In genomic region chr8:84637946-84638554, GRCm38 (mm10) we compare ENCODE assay signal across 8 mouse cellular contexts. TPM values are rescaled to one million over a fixed set of nuclear protein-coding genes. Genes with fewer than 3 reads are reported as not detected.
DNase-seq lines count a peak whose midpoint lies in the region; ATAC-seq and TF ChIP-seq lines count a peak whose summit lies in the region.

No protein-coding gene starts in this region.

- H3K9me3 ChIP-seq in heart, embryonic 14.5 days (ENCODE audit: control insufficient read depth, low read length) = no peaks in the 10 kb centered on the region
- no peaks in the 10 kb centered on the region for H3K9me3 ChIP-seq in midbrain, postnatal 0 days (ENCODE audit: low read length)

- DNase-seq in heart, adult 9 months (ENCODE audit: low spot score in 2 of 2) = no peak
- peak; percentile 54 for DNase-seq in induced T-regulatory cell, adult 2 months (ENCODE audit: low read depth)
- DNase-seq in midbrain, postnatal 0 days (ENCODE audit: low spot score) = no peak
- DNase-seq in urinary bladder, adult 2 months (ENCODE audit: low spot score) = no peak
- no peak for DNase-seq in frontal cortex, postnatal 14 days (ENCODE audit: low spot score in 2 of 2)
- DNase-seq in cerebellum, postnatal 4 days (ENCODE audit: low spot score in 2 of 2) = no peak

- 53% methylated on average over 8 of the region's 8 CpGs for WGBS in heart, embryonic 14.5 days
- WGBS in midbrain, postnatal 0 days = 48% methylated on average over 8 of the region's 8 CpGs

- peak overlapping the region in 1 of 2 experiments; percentile 88; a peak in 1 of 4 replicates for H3K27ac ChIP-seq in heart, embryonic 14.5 days (replicated peaks in 1 of 2; ENCODE audit: control insufficient read depth in 1 of 2, insufficient read depth in 1 of 2, low read depth in 2 of 2, low read length in 2 of 2)
- no peak overlapping the region for H3K27ac ChIP-seq in bone marrow macrophage, adult 2 months (ENCODE audit: insufficient read depth, low read depth, low read length)
- no peak overlapping the region for H3K27ac ChIP-seq in midbrain, postnatal 0 days (ENCODE audit: low read depth, low read length)

- TF ChIP-seq CTCF in bone marrow macrophage, adult 2 months (IDR thresholded peaks at IDR 0.05; ENCODE audit: low read depth, low read length) = no peak
- no peak for TF ChIP-seq CTCF in midbrain, postnatal 0 days (IDR thresholded peaks at IDR 0.05)

- no peak for TF ChIP-seq POLR2A in bone marrow macrophage, adult 2 months (IDR thresholded peaks at IDR 0.05; ENCODE audit: borderline replicate concordance, low read depth, low read length)

- H3K4me1 ChIP-seq in heart, embryonic 14.5 days (ENCODE audit: control insufficient read depth in 2 of 2, insufficient read depth in 2 of 2, low read length in 2 of 2) = peaks cover 22 to 29% of the 10 kb centered on the region in 2 experiments
- H3K4me1 ChIP-seq in bone marrow macrophage, adult 2 months (ENCODE audit: control insufficient read depth, insufficient read depth, low read length) = peaks cover 4% of the 10 kb centered on the region; the same call in 1 of the 2 replicates
- H3K4me1 ChIP-seq in midbrain, postnatal 0 days (ENCODE audit: insufficient read depth, low read length) = 0 out of 2 replicates have a peak, but pooled peaks cover 4% of the 10 kb centered on the region

- peak overlapping the region; percentile 83 for H3K9ac ChIP-seq in heart, embryonic 14.5 days (ENCODE audit: low read length)
- H3K9ac ChIP-seq in midbrain, postnatal 0 days (replicated peaks; ENCODE audit: low read length, poor library complexity, severe bottlenecking) = peak overlapping the region; percentile 68; the same call in 1 of the 2 replicates

- H3K36me3 ChIP-seq in heart, embryonic 14.5 days (ENCODE audit: control insufficient read depth, insufficient read depth, low read length) = no peaks in the 10 kb centered on the region
- H3K36me3 ChIP-seq in midbrain, postnatal 0 days (ENCODE audit: insufficient read depth, low read length) = peaks cover 16% of the 10 kb centered on the region

- peak overlapping the region; percentile 56 to 58 for H3K4me3 ChIP-seq in heart, embryonic 14.5 days (ENCODE audit: control insufficient read depth in 1 of 2, insufficient read depth in 1 of 2, low read depth in 1 of 2, low read length in 2 of 2)
- H3K4me3 ChIP-seq in bone marrow macrophage, adult 2 months (ENCODE audit: insufficient read depth, low read length) = peak overlapping the region; percentile 64
- peak overlapping the region; percentile 41; the same call in 1 of the 2 replicates for H3K4me3 ChIP-seq in midbrain, postnatal 0 days (ENCODE audit: low read depth, low read length)

- H3K4me2 ChIP-seq in heart, embryonic 14.5 days (ENCODE audit: low read length) = peak overlapping the region; percentile 87
- peak overlapping the region; percentile 78 for H3K4me2 ChIP-seq in midbrain, postnatal 0 days (ENCODE audit: low read depth, low read length, poor library complexity, severe bottlenecking)

- H3K27me3 ChIP-seq in heart, embryonic 14.5 days (ENCODE audit: control insufficient read depth, insufficient read depth, low read length) = no peaks in the 10 kb centered on the region
- no peaks in the 10 kb centered on the region for H3K27me3 ChIP-seq in midbrain, postnatal 0 days (ENCODE audit: insufficient read depth, low read length)

- ATAC-seq in heart, embryonic 14.5 days (ENCODE audit: insufficient number of reproducible peaks, insufficient read depth, low FRiP score, low read depth) = no peak
- no peak for ATAC-seq in midbrain, postnatal 0 days (ENCODE audit: low FRiP score)

RNA-seq across cellular contexts. Expression of gene Ier2, which starts 24.6 kb away (rescaled TPM):
- polyA plus RNA-seq in heart, embryonic 14.5 days (2014; fragmentation: Nextera tagmentation; extraction: Ambion mirVana) = 36.4 and 43.8 TPM in 2 replicates
- polyA plus RNA-seq in bone marrow macrophage, adult 2 months (2012; ENCODE audit: insufficient read depth, insufficient read length, missing spikeins) = 23.3 and 24.7 TPM in 2 replicates
- total RNA-seq in midbrain, postnatal 0 days (2014; rRNA removed) = 3.9 and 4.3 TPM in 2 replicates
- polyA plus RNA-seq in midbrain, postnatal 0 days (2015; fragmentation: Nextera tagmentation; extraction: Ambion mirVana) = 12.8 and 14.7 TPM in 2 replicates
- 14.7 and 23.3 TPM in 2 replicates for polyA plus RNA-seq in urinary bladder, adult 2 months (2012; rRNA removed)

RNA-seq across cellular contexts. Expression of gene Trmt1, which starts 48.1 kb away (rescaled TPM):
- 46.1 and 50.0 TPM in 2 replicates for polyA plus RNA-seq in heart, embryonic 14.5 days (2014; fragmentation: Nextera tagmentation; extraction: Ambion mirVana)
- polyA plus RNA-seq in bone marrow macrophage, adult 2 months (2012; ENCODE audit: insufficient read depth, insufficient read length, missing spikeins) = 46.8 and 58.4 TPM in 2 replicates
- 88.5 and 99.5 TPM in 2 replicates for total RNA-seq in midbrain, postnatal 0 days (2014; rRNA removed)
- 74.2 and 75.0 TPM in 2 replicates for polyA plus RNA-seq in midbrain, postnatal 0 days (2015; fragmentation: Nextera tagmentation; extraction: Ambion mirVana)
- polyA plus RNA-seq in urinary bladder, adult 2 months (2012; rRNA removed) = 71.7 and 76.3 TPM in 2 replicates

RNA-seq across cellular contexts. Expression of gene Nacc1, which starts 49.6 kb away (rescaled TPM):
- 15.1 and 17.4 TPM in 2 replicates for polyA plus RNA-seq in heart, embryonic 14.5 days (2014; fragmentation: Nextera tagmentation; extraction: Ambion mirVana)
- 30.8 and 35.2 TPM in 2 replicates for polyA plus RNA-seq in bone marrow macrophage, adult 2 months (2012; ENCODE audit: insufficient read depth, insufficient read length, missing spikeins)
- 87.2 and 102 TPM in 2 replicates for total RNA-seq in midbrain, postnatal 0 days (2014; rRNA removed)
- polyA plus RNA-seq in midbrain, postnatal 0 days (2015; fragmentation: Nextera tagmentation; extraction: Ambion mirVana) = 13.7 and 13.8 TPM in 2 replicates
- polyA plus RNA-seq in urinary bladder, adult 2 months (2012; rRNA removed) = 39.5 and 49.4 TPM in 2 replicates
